Mouse (Mus musculus): Measurements from ENCODE around the gene Ttc9b. TPM values are rescaled to one million over a fixed set of nuclear protein-coding genes. Genes with fewer than 3 reads are reported as not detected.

Gene Ttc9b
- total RNA-seq, 2 experiments from 2014 or later = 80.0 to 91.0 TPM

DNA sequence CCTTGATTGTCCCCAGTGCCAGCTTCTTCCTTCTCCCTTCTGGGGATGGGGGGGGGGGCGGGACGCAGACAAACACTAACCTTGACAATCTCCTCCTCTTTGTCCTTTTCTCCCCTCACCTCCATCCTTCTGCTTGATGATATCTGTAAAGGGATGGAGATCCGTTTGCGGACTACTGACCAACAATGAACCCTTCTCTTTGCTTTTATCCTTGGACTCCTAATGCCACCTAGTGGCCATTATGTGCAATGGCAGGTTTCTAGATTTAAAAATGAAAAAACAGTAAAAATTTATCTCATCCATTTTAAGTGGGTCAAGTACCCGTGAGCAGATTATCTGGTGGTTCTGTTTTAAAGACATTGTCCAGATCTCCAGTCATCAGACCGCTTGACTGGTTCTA, 32.0 kb downstream of the Ttc9b start:
- intact Hi-C loops (cut with DNase I) = no loop called here
- no peak for DNase-seq

GRCm38 (mm10) chr7:27687043-27687442, 33.3 kb downstream of the Ttc9b start:
- DNase-seq = no peak

DNA sequence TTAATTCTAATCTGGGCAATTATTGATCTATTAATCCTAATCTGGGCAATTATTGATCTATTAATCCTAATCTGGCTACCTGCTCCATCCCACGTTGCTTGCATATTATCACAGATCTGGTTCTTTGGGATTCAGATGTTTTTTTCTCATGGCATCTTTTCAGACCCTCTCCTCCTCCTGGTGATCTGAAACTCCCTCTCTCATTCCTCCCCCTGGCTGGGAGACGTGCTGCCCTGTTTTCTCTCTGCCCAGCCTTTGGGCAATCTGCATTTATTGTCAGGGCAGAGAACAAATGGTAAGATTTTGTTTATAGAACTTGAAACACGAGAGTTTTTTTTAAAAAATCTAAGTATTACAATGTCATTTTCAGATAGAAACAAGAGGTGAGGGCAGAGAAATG, 34.1 kb downstream of the Ttc9b start:
- intact Hi-C loops (cut with DNase I) = no loop called here
- no peak for DNase-seq

More at GRCm38 (mm10) chr7:27687043-27687442, 33.3 kb downstream of the Ttc9b start:
- intact Hi-C loops (cut with DNase I) = no loop called here

GRCm38 (mm10) chr7:27688246-27688788, 34.6 kb downstream of the Ttc9b start:
- intact Hi-C loops (cut with DNase I) = no loop called here
- DNase-seq = no peak

GRCm38 (mm10) chr7:27688815-27689612, 35.3 kb downstream of the Ttc9b start, which contains the start of gene Zfp607b:
Zfp607b (plus strand) TSS chr7:27689340.
- DNase-seq = peak; percentile 89

GRCm38 (mm10) chr7:27691076-27691475, 37.4 kb downstream of the Ttc9b start:
- intact Hi-C loops (cut with DNase I) = no loop called here
- peak; percentile 49 for DNase-seq

More at GRCm38 (mm10) chr7:27688815-27689612, 35.3 kb downstream of the Ttc9b start, which contains the start of gene Zfp607b:
- intact Hi-C loops (cut with DNase I) = no loop called here

GRCm38 (mm10) chr7:27696711-27697110, 43.0 kb downstream of the Ttc9b start:
- DNase-seq = no peak
- intact Hi-C loops (cut with DNase I) = no loop called here

Other genes with a start within 250 kb of the Ttc9b start
- 10 to 100 TPM; 75.3 to 82.5 TPM for gene Sptbn4, start 206.2 kb upstream of the Ttc9b start, total RNA-seq (2021)
- 10 to 100 TPM in 1 of 2 experiments, 1 to 10 TPM in 1; 9.7 to 12.2 TPM for gene Blvrb, start 205.9 kb upstream of the Ttc9b start, total RNA-seq (2021)
- 1 to 10 TPM; 3.1 to 3.2 TPM for gene Sertad3, start 180.1 kb upstream of the Ttc9b start, total RNA-seq (2021)
- gene Sertad1, start 167.0 kb upstream of the Ttc9b start, total RNA-seq (2021) = 1 to 10 TPM; 3.3 to 3.5 TPM
- 1 to 10 TPM; 2.6 to 2.7 TPM for gene Prx, start 154.6 kb upstream of the Ttc9b start, total RNA-seq (2021)
- 1 to 10 TPM in 1 of 2 experiments, under 1 TPM in 1; 0.40 to 1.1 TPM for gene Hipk4, start 130.6 kb upstream of the Ttc9b start, total RNA-seq (2021)
- 100 to 1,000 TPM; 175 to 222 TPM for gene Pld3, start 100.7 kb upstream of the Ttc9b start, total RNA-seq (2021)
- 10 to 100 TPM; 27.4 to 33.1 TPM for gene 2310022A10Rik, start 100.7 kb upstream of the Ttc9b start, total RNA-seq (2021)
- 10 to 100 TPM; 68.1 to 72.0 TPM for gene Akt2, start 62.4 kb upstream of the Ttc9b start, total RNA-seq (2021)
- gene Map3k10, start 20.7 kb downstream of the Ttc9b start, total RNA-seq (2021) = 100 to 1,000 TPM; 162 to 170 TPM
- 10 to 100 TPM; 10.1 to 11.4 TPM for gene Zfp607b, start 35.4 kb downstream of the Ttc9b start, total RNA-seq (2021)
- gene Zfp60, start 77.5 kb downstream of the Ttc9b start, total RNA-seq (2021) = 10 to 100 TPM; 55.0 to 65.2 TPM
- 1 to 10 TPM; 8.2 to 9.2 TPM for gene Zfp626, start 153.3 kb downstream of the Ttc9b start, total RNA-seq (2021)
- 1 to 10 TPM; 5.8 to 6.2 TPM for gene Zfp59, start 184.7 kb downstream of the Ttc9b start, total RNA-seq (2021)
- 1 to 10 TPM; 3.6 to 4.0 TPM for gene Zfp607a, start 203.6 kb downstream of the Ttc9b start, total RNA-seq (2021)

Data from left cerebral cortex, postnatal 4 days (tissue).